Mouse (Mus musculus) hematopoietic stem cell, adult 5-6 weeks (primary cell): ENCODE data around the gene Them7. TPM values are rescaled to one million over a fixed set of nuclear protein-coding genes. Genes with fewer than 3 reads are reported as not detected.

Source experiments
- ATAC-seq, 2 experiments: fragments of 125-278 bp in 1 of 2; replicated peaks in 1 of 2; 2 replicates each; pipeline ENCODE4 v1.8.0; 2016 to 2017; ENCODE audit warnings: inconsistent platforms in 2 of 2, mild to moderate bottlenecking in 2 of 2, moderate number of reproducible peaks in 2 of 2, low read depth in 1 of 2, moderate TSS enrichment in 1 of 2; ENCODE audit not compliant: low FRiP score in 2 of 2, poor library complexity in 2 of 2, severe bottlenecking in 2 of 2, insufficient read depth in 1 of 2, low TSS enrichment in 1 of 2
- total RNA-seq: library from RNA; stranded (forward); fragments of 172-1452, 232-1000 nt; gene quantifications from 2 replicates; pipeline ENCODE4 v1.2.3, GENCODE M21; 2017

Gene Them7
- total RNA-seq, 1 experiment from 2014 or later, result 5.4 TPM

GRCm38 (mm10) chr2:105416660-105417348 lies 192.7 kb downstream of the Them7 start:
- no peak for ATAC-seq

DNA sequence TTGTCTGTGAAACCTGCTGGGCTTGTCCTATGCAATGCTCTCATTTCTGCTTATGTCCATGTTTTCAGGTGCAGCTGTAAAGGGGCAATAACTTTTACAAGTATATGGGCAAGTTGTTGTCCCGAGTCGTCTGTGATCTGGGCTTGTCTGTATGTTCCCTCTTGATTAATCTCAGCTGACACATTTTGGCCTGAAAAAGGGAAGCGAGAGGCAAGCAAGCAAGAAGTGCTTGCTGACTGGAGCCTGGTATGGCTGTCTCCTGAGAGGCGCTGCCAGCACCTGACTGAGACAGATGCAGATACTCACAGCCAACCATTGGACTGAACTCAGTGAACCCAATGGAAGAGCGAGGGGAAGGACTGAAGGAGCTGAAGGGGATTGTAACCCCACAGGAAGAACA lies 193.5 kb downstream of the Them7 start:
- ATAC-seq, result peak; percentile 61 to 79

DNA sequence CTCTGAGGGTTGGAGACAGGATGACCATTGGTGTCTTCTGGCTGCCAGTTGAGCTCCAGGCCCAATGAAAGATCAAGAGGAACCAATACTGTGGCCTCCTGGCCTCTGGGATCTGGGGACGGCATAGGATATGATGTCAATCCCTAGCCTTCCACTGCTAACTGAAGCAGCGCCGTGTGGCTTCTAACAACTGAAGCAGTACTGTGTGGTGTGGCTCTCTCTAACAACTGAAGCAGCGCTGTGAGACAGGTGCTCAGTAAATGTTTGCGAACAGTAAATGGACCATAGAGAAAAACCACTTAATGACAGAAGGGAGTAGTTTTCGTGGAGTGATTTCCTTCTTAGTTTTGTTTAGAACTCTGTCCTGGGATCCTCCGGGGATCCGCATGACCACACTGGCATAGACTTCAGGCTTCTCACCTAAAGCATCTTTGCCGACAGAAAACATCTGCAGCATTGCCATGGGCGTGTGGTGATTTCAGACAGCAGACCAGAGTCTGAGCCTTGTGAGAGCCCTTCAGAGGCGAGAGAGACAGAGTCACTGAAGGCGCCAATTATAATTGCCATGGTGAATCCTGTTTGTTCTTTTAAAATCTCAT lies 194.6 kb downstream of the Them7 start:
- ATAC-seq, result no peak

DNA sequence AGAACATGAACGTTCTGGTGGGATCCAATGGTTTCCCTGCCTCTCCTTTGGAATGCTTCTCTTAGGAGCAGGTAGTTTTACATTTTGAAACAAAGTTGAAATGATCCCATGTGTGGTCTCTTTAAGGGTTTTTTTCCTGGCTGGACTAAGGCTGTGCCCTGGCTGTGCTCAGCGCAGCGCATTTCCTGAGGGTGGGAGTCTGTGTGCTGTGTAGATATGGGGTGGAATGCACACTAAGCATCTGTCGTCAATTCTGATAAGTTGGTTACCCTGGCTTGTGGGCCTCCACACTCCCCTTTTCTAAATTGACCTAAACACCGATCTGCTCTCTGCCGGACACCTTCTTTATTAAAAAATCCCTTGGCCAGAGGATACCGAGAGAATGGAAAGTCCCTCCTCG lies 203.3 kb downstream of the Them7 start:
- no peak for ATAC-seq

GRCm38 (mm10) chr2:105428029-105428428 lies 203.9 kb downstream of the Them7 start:
- peak; percentile 39 to 68; a peak in 3 of 4 replicates for ATAC-seq

DNA sequence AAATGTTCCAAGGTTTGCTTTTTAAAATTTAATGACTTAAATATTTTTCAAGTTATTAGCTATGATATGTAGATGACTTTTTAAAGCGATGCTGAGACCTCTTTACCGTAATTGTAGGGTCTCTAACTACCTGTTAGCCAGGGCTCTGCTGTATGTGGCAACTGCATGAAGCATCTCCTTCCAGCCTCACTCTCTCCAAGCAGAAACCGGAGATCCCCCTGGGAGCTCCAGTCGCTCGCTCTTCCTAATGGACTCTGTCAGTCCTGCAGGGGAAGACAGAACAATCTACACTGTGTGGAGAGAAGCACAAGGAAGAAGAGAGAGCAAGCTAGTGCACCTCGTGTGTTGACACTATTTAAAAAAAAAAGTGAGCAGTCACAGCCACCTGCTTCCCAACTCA lies 204.3 kb downstream of the Them7 start:
- ATAC-seq, result no peak

Other genes starting within 250 kb of the Them7 start
- 275 and 300 TPM in 2 replicates for gene Eif3m, start 207.2 kb upstream of the Them7 start, total RNA-seq
- not detected in 2 replicates for gene Gm11060, start 132.3 kb upstream of the Them7 start, total RNA-seq
- gene Wt1, start 97.8 kb upstream of the Them7 start, total RNA-seq, result not detected in 2 replicates
- gene Rcn1, start 175.0 kb downstream of the Them7 start, total RNA-seq, result 71.8 and 94.0 TPM in 2 replicates